Mouse (Mus musculus) 416B (cell line): ENCODE results near the gene Lrrc29.
"Not testable (repeated sequence)": the region's sequence is repeated elsewhere in the genome, so short reads cannot be mapped to it uniquely, and the experiment has no call there.

ENCODE experiments used
- DNase-seq: peaks from one replicate; pipeline ENCODE4 v3.0.0; 2011; ENCODE audit warnings: low read depth

Gene Lrrc29

DNA sequence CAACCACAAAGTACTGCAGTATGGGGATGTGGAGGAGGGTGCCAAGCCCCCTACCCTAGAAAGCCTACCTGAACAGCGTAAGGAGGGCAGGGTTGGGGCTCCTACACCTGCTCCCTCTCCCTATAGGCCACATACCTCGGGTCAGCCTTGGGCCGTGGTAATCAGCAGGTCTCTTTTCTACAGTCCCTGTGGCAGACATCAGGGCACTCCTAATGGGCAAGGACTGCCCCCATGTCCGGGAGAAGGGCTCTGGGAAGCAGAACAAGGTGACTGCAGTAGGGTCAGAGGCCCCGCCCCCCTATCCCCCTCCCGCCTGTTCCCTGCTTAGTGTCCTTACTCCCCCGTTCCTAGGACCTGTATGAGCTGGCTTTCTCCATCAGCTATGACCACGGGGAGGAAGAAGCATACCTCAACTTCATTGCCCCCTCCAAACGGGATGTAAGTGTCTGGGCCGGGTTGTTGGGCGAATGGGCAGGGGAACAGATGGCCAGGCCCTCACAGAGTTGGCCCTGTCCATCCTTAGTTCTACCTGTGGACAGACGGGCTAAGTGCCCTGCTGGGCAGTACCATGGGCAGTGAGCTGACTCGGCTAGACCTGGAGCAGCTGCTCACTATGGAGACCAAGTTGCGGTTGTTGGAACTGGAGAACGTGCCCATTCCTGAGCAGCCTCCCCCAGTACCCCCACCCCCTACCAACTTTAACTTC, 16.8 kb downstream of the Lrrc29 start:
- no peak for DNase-seq

DNA sequence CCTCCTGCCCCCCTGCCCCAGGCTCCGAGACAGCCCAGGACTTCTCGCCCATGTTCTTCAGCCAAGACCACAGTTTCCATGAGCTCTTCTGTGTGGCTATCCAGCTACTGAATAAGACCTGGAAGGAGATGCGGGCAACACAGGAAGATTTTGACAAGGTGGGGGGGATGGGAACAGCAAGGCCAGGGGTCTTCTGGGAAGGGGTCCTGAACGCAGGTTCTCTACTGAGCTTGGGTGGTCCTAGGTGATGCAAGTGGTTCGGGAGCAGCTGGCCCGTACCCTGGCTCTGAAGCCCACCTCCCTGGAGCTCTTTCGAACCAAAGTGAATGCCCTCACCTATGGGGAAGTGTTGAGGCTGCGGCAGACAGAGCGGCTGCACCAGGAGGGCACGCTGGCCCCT, 17.6 kb downstream of the Lrrc29 start:
- DNase-seq: no peak

DNA sequence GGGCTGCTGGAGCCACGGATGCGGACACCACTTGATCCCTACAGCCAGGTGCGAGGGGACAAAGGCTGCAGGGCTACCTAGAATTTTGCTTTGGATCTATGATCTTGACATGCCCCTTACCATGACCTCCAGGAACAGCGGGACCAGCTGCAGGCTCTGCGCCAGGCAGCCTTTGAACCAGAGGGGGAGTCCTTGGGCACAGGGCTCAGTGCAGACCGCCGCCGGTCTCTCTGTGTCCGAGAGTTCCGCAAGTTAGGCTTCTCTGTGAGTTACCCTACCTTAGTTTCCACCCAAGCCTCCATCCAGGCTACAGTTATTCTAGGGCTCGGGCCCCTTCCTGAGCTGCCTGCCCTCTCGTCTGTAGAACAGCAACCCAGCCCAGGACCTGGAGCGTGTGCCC, 18.4 kb downstream of the Lrrc29 start:
- no peak for DNase-seq

DNA sequence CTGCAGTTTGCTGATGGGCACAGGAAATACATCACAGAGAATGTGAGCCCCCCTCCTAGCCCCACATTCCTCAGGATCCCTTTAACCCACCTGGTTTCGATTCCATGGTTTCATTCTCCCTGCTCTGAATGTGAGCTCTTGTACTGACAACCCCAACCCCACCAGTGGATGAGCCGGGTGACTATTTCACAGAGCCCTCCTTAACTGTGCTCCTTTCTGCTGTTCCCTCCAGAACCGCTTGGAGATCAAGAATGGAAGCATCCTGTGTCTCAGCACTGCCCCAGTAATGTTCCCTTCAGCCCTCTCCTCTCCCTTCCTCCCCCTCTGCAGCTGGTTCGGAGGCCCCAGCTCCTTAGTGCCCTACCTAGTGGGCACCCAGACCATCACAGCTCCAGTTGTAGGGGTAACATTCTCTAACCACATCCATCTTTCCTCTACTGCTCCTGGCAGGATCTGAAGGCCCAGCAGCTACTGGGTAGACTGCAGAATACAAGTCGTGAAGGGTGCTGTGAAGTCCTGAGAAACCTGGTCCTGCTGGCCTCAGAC, 19.9 kb downstream of the Lrrc29 start:
- no peak for DNase-seq

DNA sequence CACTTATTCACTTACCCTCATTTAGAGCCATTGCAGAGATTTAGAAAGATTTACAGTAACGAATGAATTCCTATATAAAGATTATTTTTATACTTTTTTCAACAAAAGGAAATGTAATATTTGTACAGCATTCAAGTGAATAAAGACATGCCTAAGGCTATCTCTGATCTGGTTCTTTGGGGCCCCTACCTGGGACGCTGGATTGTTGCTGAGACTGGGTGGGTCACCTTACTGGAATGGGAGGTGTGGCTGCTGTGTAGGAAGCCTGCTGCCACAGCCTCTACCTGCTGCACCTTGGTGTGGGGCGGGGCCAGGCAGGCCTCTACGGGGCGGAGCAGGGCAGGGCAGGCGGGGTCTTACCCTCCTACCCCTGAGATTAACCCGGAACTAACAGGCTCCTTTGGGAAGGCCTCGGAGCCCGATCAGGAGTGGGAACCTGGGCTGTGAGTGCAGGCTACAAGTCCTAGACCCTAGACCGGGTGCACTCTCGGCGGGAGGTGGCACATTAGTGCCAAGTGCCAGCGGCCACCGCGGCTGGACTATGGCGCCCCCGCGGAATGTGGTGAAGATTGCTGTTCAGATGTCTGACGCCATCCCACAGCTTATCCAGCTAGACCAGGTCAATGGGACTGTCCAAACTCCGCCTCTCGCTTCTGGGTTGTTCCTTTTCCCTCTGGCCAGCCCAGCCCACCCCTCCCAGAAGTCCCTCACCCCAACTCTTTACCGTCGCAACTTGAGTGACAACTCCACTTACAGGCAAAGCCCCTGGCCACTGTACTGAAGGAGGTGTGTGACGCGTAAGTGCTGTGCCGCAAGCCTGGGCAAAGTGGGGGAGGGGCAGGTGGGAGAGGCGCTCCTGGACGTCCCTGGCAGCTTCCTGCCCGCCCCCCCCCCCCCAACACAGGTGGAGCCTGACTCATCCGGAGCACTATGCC, 20.6 kb downstream of the Lrrc29 start, which contains the start of gene Elmo3:
TSS of gene Elmo3 (plus strand) at position 391 of the 935 bp plus-strand sequence.
- DNase-seq: no peak

DNA sequence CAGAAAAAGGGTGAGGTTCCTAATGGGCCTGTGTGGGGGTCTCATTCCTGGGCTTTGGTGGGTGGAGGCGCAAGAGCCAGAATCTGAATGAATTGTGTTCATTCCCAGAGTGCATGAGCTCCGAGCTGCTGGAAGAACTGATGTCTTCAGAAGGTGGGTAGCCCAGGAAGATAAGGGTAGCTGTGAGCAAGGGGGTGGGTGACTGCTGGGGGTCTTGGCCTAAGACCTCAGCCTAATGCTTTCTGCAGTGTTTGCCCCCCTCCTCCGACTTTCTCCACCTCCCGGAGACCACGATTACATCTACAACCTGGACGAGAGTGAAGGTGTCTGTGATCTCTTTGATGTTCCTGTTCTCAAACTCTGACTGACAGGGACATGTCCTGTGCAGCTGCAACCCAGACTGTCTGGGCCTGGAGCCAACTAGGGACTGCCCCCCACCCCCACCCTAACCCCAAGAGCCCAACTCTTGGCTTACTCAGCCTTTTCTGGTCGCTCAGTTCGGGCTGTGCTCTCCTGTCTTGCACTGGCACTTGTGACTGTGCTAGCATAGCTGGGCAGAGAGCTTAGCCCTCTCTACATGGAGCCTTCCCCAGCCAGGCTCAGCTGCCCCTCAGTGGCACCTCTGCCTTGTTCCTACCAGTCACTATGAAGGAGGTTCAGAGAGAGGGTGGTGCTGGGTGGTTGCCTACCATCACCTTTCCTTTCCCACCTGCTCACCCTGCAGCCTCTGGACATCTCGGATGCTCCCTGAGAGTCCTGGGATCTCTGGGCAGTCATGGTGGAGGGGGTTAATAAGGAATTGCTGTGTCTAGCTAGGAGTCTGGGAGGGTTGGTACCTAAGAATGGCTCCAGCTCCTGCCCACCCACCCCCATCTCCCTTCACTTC, 21.5 kb downstream of the Lrrc29 start:
- DNase-seq: peak; percentile 47

DNA sequence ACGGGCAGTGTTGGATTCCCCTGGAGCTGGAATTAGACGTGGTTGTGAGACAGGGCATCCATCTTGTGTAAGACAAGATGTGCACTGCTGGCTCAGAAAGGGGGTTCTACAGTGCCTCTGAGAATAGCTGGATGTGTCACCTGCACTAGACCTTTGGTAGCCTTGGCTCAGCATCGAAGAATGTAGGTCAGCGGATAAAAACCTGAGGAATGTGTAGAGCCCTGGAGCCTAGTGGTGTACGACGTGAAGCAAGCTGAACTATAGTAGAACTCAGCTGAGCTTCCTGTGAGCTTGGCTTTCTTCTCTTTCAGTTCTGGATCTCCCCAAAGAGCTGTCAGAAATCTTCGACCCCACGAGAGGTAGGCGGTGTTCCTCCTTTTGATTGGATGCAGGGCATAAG, 22.2 kb downstream of the Lrrc29 start:
- no peak for DNase-seq

DNA sequence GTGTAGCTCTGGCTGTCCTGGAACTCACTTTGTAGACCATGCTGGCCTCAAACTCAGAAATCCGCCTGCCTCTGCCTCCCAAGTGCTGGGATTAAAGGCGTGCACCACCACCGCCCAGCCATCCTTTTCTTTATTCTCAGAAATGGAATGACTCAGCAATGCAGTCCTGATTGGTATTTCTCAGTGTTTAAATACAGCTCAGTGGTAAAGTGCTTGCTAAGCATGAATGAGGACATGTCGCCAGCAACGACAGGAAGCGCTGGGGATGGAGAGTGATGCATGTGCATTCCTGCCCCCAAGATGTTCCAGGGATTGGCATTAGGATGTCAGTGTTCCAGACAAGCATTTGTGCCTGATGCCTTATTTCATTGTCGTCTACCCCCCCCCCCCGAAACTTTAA, 22.7 kb downstream of the Lrrc29 start:
- no peak for DNase-seq

DNA sequence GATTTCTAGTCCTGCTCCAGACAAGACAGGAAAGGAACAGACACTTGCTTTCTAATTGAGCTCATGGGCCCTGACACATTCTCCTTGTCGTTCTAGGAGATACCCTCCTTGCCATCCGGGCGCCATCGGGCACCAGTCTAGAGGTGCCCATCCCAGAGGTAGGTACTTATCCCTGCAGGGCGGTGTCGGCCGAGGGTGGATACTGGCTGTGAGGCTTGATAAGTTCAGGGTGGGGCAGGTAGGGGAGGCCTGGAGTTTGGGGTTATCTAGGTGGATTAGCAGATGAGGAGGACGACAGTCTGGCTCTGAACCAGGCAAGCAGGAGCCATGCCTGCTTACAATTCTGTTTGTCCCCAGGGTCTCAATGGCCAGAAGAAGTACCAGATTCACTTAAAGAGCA, 26.1 kb downstream of the Lrrc29 start:
- DNase-seq: no peak

DNA sequence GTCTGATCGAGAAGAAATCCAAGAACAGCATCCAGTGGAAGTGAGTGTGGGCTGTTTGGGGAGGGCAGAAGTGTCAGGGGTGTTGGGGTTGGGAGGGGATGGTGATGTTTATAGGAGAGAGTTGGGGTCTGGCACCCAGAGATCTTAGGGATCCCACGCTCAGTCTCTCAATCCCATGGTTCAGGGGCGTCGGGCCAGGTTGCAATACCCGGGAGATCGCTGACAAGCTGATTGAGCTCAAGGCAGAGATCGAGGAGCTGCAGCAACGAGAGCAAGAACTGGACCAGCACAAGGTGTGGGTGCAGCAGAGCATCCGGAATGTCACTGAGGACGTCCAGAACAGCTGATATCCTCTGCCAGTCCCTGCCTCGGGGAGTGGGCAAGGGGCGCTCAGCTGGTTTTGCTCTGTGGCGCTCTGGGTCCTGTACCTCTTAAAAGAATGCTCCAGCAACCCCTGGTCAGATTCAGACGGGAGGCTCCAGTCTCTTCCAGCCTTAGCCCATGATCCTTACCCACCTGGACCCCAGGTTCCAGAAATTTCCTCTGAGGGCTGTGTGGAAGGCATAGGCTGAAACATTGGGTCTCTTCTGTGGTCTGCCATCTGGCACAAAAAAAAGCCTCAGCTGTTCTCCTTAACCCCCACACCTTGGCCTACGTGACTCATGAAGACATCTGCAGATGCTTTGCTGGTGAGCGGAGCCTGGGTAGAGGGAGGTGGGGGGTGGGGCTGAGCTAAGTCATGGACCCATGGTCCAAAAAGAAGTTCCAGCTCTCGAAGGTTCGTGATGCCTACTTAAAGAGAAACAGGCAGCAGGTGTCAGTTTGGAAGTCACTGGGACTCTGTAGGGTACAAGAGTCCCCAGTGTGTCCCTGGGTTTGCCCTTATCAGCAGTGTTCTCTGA, 27.5 kb downstream of the Lrrc29 start:
- DNase-seq: peak; percentile 30

DNA sequence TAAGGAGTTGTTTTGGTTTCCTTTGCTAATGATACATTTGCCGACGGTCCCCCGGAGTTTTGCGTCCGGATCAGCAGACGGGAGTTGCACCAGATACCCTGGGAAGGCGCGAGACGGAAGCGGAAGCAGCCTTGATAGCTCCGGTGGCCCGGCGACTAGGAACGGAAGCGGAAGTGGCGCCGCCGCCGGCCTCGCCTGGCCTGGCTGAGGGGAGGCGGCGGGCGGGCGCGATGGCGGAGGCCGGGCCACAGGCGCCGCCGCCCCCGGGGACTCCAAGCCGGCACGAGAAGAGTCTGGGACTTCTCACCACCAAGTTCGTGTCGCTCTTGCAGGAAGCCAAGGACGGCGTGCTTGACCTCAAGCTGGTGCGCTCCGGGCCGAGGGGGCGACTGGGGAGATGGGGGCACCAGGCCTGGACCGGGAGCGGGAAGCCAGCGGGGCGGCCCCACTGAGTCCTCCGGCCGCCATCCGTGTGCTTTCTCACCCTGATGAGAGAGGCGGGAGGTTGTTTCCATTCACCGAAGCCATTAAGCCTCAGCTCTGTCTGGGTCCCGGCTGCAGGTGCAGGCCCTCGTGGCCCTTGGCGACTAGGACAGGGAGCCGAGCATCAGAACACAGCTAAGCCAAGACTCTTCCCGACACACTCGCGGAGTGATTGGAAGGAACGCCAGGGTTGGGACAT, 28.4 kb downstream of the Lrrc29 start, which contains the start of gene E2f4:
TSS of gene E2f4 (plus strand) at position 153 of the 682 bp plus-strand sequence.
- peak; percentile 91 for DNase-seq

DNA sequence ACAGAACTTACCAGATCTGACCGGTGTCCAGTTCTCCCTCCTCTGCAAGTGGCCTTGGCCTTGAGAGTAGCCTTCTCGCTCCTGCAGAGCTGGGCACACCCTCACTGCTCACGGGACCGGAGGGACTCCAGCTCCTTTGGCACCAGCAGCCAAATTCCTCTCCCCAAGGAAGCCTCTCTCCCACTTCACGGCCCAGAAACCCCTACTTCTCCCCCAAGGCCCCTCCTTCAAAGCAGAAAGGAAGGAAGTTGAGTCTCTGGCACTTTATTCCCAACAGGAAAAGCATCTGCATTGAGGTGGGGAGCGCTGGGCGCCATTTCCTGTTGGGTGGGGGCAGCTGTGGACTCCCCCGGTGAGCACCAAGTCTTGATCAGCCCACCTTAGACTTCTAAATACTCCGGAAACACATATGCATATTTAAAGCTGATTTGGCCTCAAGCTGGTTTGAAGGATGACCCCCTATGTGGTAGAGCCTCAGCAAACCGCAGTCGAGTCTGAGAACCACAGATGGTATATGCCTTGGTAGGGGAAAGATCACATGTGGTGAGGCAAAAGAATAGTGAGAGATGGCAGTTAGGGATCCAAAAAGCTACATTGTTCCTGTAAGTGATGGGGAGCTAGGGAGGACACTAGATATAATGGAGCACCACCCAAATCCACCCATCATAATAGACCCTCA, 30.0 kb downstream of the Lrrc29 start, which contains the start of gene Exoc3l:
TSS of gene Exoc3l (minus strand) at position 207 of the 679 bp plus-strand sequence.
- DNase-seq: peak; percentile 65

DNA sequence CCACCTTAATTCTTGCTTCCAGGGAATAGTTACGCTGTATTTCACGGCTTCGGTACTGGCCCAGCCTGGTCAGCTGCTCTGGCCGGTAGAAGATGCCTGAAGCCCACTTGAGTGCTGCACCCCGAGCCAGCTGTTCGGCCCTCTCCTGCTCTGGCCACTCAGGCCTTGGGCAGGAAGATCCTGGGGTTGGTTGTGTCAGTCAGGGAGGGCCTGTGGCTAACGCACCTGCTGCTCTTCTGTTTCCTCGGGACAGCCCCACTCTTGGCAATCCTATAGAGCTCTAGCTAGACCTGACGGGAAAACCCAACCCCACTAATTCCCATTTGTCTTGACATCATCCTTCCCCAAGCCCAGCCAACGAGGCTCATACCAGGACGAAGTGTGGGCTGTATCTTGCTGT, 30.8 kb downstream of the Lrrc29 start:
- no peak for DNase-seq

DNA sequence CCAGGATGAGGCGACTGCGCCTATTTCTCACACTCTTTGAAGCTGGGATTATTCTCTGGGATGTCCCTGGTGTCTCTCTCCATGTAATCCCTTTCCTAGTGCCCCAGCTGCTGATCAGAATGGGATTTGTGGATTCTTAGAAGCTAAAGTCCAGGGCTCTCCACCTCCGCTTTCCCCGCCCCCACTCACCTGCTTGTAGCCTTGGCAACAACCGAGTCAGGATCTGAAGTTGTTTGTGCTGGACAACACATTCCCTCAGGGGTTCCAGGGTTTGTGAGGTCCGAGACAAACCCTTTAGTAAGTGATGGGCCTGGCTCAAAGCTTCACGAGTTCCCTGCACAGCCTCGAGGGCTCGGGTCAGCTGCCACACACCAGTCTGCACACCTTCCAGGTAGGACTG, 31.3 kb downstream of the Lrrc29 start:
- no peak for DNase-seq

DNA sequence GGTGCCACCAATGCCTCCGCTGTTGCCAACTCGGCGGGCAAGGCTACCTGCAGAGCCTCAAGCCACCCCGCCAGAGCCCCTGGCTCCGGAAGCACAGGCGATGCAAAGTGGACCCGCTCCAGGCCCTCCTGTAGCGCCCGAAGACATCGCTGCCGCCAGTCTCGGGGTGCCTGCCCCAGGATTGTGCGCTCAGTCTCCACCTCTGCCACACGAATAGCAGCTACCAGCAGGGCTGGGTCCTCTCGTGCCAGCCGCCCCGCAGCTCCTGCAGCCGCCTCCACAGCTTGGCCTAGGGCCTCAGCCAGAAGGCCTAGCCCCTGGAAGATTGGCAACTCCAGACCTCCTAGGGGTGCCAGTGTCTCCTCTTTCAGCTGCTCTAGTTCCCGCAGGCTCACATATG, 32.7 kb downstream of the Lrrc29 start:
- no peak for DNase-seq

DNA sequence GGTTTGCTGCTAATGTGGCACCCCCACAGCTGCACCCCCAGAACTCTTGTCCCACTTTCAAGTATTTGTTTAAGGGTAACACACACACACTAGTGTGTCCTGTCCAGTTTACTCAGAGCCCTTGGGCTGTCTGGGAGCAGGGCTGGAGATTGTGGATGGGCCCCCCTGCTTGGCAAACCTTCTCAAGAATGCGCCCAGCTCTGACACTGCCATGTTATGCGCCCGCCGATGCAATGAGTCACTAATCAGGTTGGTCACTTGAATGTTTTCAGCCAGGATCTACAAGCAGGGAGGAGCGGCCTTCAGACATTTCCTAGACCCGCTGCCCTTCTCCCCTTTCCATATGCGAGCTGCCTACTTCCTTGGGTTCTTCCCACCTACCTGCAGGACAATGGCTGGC, 33.6 kb downstream of the Lrrc29 start:
- DNase-seq: no peak

DNA sequence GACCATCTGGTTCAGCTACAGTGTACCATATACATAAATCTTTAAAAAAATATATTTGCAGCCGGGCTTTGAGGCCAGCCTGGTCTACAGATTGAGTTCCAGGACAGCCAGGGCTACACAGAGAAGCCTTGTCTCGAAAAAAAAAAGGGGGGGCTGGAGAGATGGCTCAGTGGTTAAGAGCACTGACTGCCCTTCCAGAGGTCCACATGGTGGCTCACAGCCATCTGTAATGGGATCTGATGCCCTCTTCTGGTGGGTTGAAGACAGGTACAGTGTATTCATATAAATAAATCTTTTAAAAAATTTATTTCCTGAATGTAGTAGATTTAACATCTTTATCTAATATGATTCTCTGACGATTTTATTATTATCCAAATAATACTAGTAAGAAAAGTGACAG, 34.3 kb downstream of the Lrrc29 start:
- DNase-seq: peak; percentile 49

DNA sequence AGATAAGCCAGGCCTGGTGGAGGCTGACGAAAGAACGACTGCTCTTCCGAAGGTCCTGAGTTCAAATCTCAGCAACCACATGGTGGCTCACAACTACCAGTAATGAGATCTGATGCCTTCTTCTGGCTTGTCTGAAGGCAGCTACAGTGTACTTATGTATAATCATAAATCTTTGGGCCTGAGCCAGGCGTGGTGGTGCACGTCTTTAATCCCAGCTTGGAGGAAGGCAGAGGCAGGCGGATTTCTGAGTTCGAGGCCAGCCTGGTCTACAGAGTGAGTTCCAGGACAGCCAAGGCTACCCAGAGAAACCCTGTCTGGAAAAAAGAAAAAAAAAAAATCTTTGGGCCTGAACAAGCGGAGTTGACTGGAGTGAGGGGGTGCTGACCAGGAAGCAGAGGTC, 34.7 kb downstream of the Lrrc29 start:
- DNase-seq: not testable (repeated sequence)

DNA sequence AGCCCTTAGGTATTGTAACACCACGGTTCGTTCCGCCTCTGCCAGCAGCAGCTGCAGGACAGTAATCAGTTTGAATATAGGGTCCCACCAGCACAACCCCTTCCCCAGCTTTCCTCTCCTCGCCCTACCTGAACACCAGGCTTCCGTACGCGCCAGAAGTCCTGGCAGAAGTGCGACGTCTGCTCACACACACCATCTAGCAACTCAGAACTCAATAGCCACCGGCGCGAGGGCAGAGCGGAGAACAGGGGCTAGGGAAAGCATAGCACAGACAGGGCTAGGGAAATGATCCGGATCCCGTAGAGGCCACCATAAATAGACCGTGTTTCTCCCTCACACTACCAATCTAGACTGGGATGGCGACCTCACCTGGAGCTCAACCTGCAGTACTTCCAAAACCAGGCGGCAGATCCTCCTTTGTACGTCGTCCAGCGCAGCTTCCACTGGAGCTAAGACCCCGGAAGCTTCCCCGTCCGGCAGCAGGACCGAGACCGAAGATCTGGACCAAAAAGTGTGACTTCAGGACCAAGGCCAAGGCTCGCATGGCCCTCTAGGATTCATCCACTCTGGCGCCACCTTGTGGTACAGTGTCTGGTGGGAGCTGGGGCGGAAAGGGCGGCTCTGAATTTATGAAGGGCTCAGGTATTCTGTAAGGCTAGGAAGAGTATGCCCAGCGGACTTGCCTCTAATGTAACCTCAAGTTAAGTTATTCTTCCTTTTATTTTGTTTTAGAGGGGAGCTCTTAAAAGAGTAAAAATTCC, 35.3 kb downstream of the Lrrc29 start:
- DNase-seq: peak; percentile 87
